Mouse (Mus musculus): ENCODE results near the gene Nr3c2. TPM values are rescaled to one million over a fixed set of nuclear protein-coding genes. Genes with fewer than 3 reads are reported as not detected.

The Nr3c2 gene
- total and polyA plus RNA-seq, 2 experiments from 2014 or later = 5.7 to 6.0 TPM

- Histone ChIP-seq H3K4me3 (ENCODE audit: low read depth, low read length) (peak overlapping the region; percentile 77), H3K9ac (replicated peaks; ENCODE audit: low read length, poor library complexity, severe bottlenecking) (peak overlapping the region; percentile 62), H3K9me3 (ENCODE audit: low read length) (no peaks in the 10 kb centered on the region), H3K4me2 (ENCODE audit: low read depth, low read length, poor library complexity, severe bottlenecking) (peak overlapping the region; percentile 100), H3K36me3 (ENCODE audit: insufficient read depth, low read length) (no peaks in the 10 kb centered on the region), H3K27me3 (ENCODE audit: insufficient read depth, low read length) (peaks cover 10% of the 10 kb centered on the region), H3K4me1 (ENCODE audit: insufficient read depth, low read length) (peaks cover 2% of the 10 kb centered on the region; the same call in 1 of the 2 replicates), H3K27ac (ENCODE audit: low read depth, low read length) (no peak overlapping the region; the same call in 1 of the 2 replicates)
- DNase-seq (ENCODE audit: low spot score) (peak; percentile 70), ATAC-seq (ENCODE audit: low FRiP score) (peak; percentile 55)
- no peak for TF ChIP-seq CTCF (IDR thresholded peaks at IDR 0.05)
- WGBS = under 1% methylated on average over 43 of the region's 60 CpGs
Measured at GRCm38 (mm10) chr8:76898721-76899410, 376 bp upstream of the Nr3c2 start.

GRCm38 (mm10) chr8:76900155-76901141 lies 1.2 kb downstream of the Nr3c2 start:
- Histone ChIP-seq H3K9ac (replicated peaks; ENCODE audit: low read length, poor library complexity, severe bottlenecking) (peak overlapping the region; percentile 62), H3K4me1 (ENCODE audit: insufficient read depth, low read length) (peaks cover 2% of the 10 kb centered on the region; the same call in 1 of the 2 replicates), H3K36me3 (ENCODE audit: insufficient read depth, low read length) (no peaks in the 10 kb centered on the region), H3K4me3 (ENCODE audit: low read depth, low read length) (peak overlapping the region; percentile 77), H3K4me2 (ENCODE audit: low read depth, low read length, poor library complexity, severe bottlenecking) (peak overlapping the region; percentile 100), H3K9me3 (ENCODE audit: low read length) (no peaks in the 10 kb centered on the region), H3K27ac (ENCODE audit: low read depth, low read length) (no peak overlapping the region), H3K27me3 (ENCODE audit: insufficient read depth, low read length) (peaks cover 10% of the 10 kb centered on the region)
- ATAC-seq (ENCODE audit: low FRiP score) (no peak), DNase-seq (ENCODE audit: low spot score) (peak; percentile 14)
- WGBS = under 1% methylated on average over 56 of the region's 58 CpGs
- TF ChIP-seq CTCF (IDR thresholded peaks at IDR 0.05) = no peak

- Histone ChIP-seq H3K9ac (replicated peaks; ENCODE audit: low read length, poor library complexity, severe bottlenecking) (peak overlapping the region; percentile 54), H3K4me1 (ENCODE audit: insufficient read depth, low read length) (peaks cover 2% of the 10 kb centered on the region; the same call in 1 of the 2 replicates), H3K27me3 (ENCODE audit: insufficient read depth, low read length) (peaks cover 10% of the 10 kb centered on the region), H3K9me3 (ENCODE audit: low read length) (no peaks in the 10 kb centered on the region), H3K4me2 (ENCODE audit: low read depth, low read length, poor library complexity, severe bottlenecking) (peak overlapping the region; percentile 100), H3K27ac (ENCODE audit: low read depth, low read length) (no peak overlapping the region), H3K36me3 (ENCODE audit: insufficient read depth, low read length) (no peaks in the 10 kb centered on the region), H3K4me3 (ENCODE audit: low read depth, low read length) (peak overlapping the region; percentile 77)
- DNase-seq (ENCODE audit: low spot score) = peak; percentile 97
- no peak for TF ChIP-seq CTCF (IDR thresholded peaks at IDR 0.05)
- peak; percentile 97 for ATAC-seq (ENCODE audit: low FRiP score)
- WGBS = under 1% methylated on average over 38 of the region's 41 CpGs
Measured at GRCm38 (mm10) chr8:76901430-76902204, 2.4 kb downstream of the Nr3c2 start.

GRCm38 (mm10) chr8:76902205-76903078 lies 3.2 kb downstream of the Nr3c2 start:
- under 1% methylated on average over 33 of the region's 35 CpGs for WGBS
- H3K4me2 ChIP-seq (ENCODE audit: low read depth, low read length, poor library complexity, severe bottlenecking) = peak overlapping the region; percentile 100
- no peak for TF ChIP-seq CTCF (IDR thresholded peaks at IDR 0.05)
- H3K4me1 ChIP-seq (ENCODE audit: insufficient read depth, low read length) = peaks cover 2% of the 10 kb centered on the region; the same call in 1 of the 2 replicates
- DNase-seq (ENCODE audit: low spot score) (no peak), ATAC-seq (ENCODE audit: low FRiP score) (no peak; the same call in none of the 2 replicates)
- H3K27me3 ChIP-seq (ENCODE audit: insufficient read depth, low read length) = peaks cover 10% of the 10 kb centered on the region
- peak overlapping the region; percentile 77 for H3K4me3 ChIP-seq (ENCODE audit: low read depth, low read length)
- no peak overlapping the region for H3K27ac ChIP-seq (ENCODE audit: low read depth, low read length)
- H3K9ac ChIP-seq (replicated peaks; ENCODE audit: low read length, poor library complexity, severe bottlenecking) = peak overlapping the region; percentile 36; the same call in 1 of the 2 replicates
- no peaks in the 10 kb centered on the region for H3K36me3 ChIP-seq (ENCODE audit: insufficient read depth, low read length)
- no peaks in the 10 kb centered on the region for H3K9me3 ChIP-seq (ENCODE audit: low read length)

GRCm38 (mm10) chr8:76911206-76911605 lies 12.0 kb downstream of the Nr3c2 start:
- Histone ChIP-seq H3K27ac (ENCODE audit: low read depth, low read length) (no peak overlapping the region), H3K27me3 (ENCODE audit: insufficient read depth, low read length) (no peaks in the 10 kb centered on the region), H3K9me3 (ENCODE audit: low read length) (no peaks in the 10 kb centered on the region), H3K36me3 (ENCODE audit: insufficient read depth, low read length) (no peaks in the 10 kb centered on the region), H3K4me1 (ENCODE audit: insufficient read depth, low read length) (no peaks in the 10 kb centered on the region), H3K9ac (replicated peaks; ENCODE audit: low read length, poor library complexity, severe bottlenecking) (no peak overlapping the region), H3K4me3 (ENCODE audit: low read depth, low read length) (no peak overlapping the region), H3K4me2 (ENCODE audit: low read depth, low read length, poor library complexity, severe bottlenecking) (no peak overlapping the region)
- DNase-seq (ENCODE audit: low spot score) (no peak), ATAC-seq (ENCODE audit: low FRiP score) (no peak)
- no peak for TF ChIP-seq CTCF (IDR thresholded peaks at IDR 0.05)

Data from midbrain, postnatal 0 days (tissue).